Mouse (Mus musculus): ENCODE data around the gene Oaz3. TPM values are rescaled to one million over a fixed set of nuclear protein-coding genes. Genes with fewer than 3 reads are reported as not detected.

Oaz3 gene
- polyA plus RNA-seq, 1 experiment from 2014 or later = 1.7 TPM

DNA sequence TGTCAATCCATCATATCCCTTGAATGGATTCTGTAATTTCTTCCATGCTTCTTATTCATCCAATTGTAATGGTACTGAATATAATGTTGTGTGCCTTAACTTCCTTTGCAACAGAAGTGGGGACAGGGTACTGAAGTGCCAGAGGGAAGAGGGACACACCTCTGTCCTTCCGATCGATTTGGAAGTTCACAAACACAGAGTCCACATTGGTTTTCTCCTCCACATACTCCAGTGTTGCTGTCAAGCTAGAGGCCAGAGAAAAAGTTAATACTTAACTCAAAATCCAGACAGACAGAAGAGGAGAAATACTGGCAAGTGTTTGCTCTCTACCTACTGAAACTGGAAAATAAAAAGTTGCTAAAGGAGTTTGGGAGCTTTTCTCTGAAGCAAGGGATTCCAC is 9.4 kb downstream of the Oaz3 start:
- Histone ChIP-seq H3K4me1 (ENCODE audit: control insufficient read depth, insufficient read depth, low read depth, low read length) (no peaks in the 10 kb centered on the region), H3K9me3 (ENCODE audit: control insufficient read depth, low read length) (no peaks in the 10 kb centered on the region), H3K4me3 (ENCODE audit: low read length) (no peak overlapping the region), H3K27me3 (replicated peaks; ENCODE audit: control insufficient read depth, insufficient read depth, low read length) (no peaks in the 10 kb centered on the region), H3K27ac (ENCODE audit: low read depth, low read length) (no peak overlapping the region), H3K4me2 (ENCODE audit: low read length) (no peak overlapping the region), H3K36me3 (ENCODE audit: control insufficient read depth, insufficient read depth, low read length) (peaks cover 11% of the 10 kb centered on the region), H3K9ac (ENCODE audit: low read depth, low read length) (no peak overlapping the region)
- ATAC-seq = no peak
- WGBS = 93% methylated on average over 2 of the region's 2 CpGs

GRCm38 (mm10) chr3:94430980-94431379 is 12.7 kb downstream of the Oaz3 start:
- ATAC-seq = no peak
- Histone ChIP-seq H3K4me1 (ENCODE audit: control insufficient read depth, insufficient read depth, low read depth, low read length) (no peaks in the 10 kb centered on the region), H3K9ac (ENCODE audit: low read depth, low read length) (no peak overlapping the region), H3K4me2 (ENCODE audit: low read length) (no peak overlapping the region), H3K4me3 (ENCODE audit: low read length) (no peak overlapping the region), H3K9me3 (ENCODE audit: control insufficient read depth, low read length) (no peaks in the 10 kb centered on the region), H3K36me3 (ENCODE audit: control insufficient read depth, insufficient read depth, low read length) (peaks cover 26% of the 10 kb centered on the region), H3K27me3 (replicated peaks; ENCODE audit: control insufficient read depth, insufficient read depth, low read length) (no peaks in the 10 kb centered on the region), H3K27ac (ENCODE audit: low read depth, low read length) (no peak overlapping the region)
- 87% methylated on average over 2 of the region's 2 CpGs for WGBS

- H3K4me2 ChIP-seq (ENCODE audit: low read length) = peak within 1 kb of the TSS; percentile 97
- peaks cover 9% of the 10 kb centered on the region for H3K4me1 ChIP-seq (ENCODE audit: control insufficient read depth, insufficient read depth, low read depth, low read length)
- H3K4me3 ChIP-seq (ENCODE audit: low read length) = peak within 1 kb of the TSS; percentile 78
- H3K36me3 ChIP-seq (ENCODE audit: control insufficient read depth, insufficient read depth, low read length) = no peaks in the 10 kb centered on the region
- peak within 1 kb of the TSS; percentile 82 for H3K27ac ChIP-seq (ENCODE audit: low read depth, low read length)
- ATAC-seq = peak; percentile 99
- 7% methylated on average over 50 of the region's 52 CpGs for WGBS
- H3K9ac ChIP-seq (ENCODE audit: low read depth, low read length) = peak within 1 kb of the TSS; percentile 83
- H3K9me3 ChIP-seq (ENCODE audit: control insufficient read depth, low read length) = no peaks in the 10 kb centered on the region
- H3K27me3 ChIP-seq (replicated peaks; ENCODE audit: control insufficient read depth, insufficient read depth, low read length) = no peaks in the 10 kb centered on the region
Observed at GRCm38 (mm10) chr3:94413031-94413679, 30.6 kb downstream of the Oaz3 start, which contains the start of gene Tdrkh. Gene Tdrkh (plus strand): TSS chr3:94413273.

DNA sequence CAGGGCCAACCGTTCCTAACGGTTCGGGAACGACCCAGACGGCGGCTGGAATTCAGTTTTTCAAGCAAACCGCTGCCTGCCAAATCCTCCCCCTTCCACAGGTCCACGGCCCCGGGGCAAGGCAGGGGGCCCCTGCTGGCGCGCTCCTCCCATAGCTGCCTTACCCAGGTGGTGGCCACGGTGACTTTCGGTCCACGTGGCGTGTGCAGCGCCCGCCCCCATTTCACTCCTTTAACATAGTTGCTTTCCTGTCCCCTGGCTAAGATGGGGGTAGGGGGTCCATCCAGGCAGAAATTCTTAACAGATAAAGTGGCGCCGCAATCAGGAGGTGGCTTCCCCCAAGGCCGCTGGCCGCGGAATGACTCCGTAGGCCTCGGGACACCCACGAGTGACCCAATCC is 31.2 kb downstream of the Oaz3 start:
- ATAC-seq = peak; percentile 69
- Histone ChIP-seq H3K4me2 (ENCODE audit: low read length) (peak overlapping the region; percentile 97), H3K9me3 (ENCODE audit: control insufficient read depth, low read length) (no peaks in the 10 kb centered on the region), H3K9ac (ENCODE audit: low read depth, low read length) (peak overlapping the region; percentile 81), H3K36me3 (ENCODE audit: control insufficient read depth, insufficient read depth, low read length) (peaks cover 1% of the 10 kb centered on the region; the same call in 1 of the 2 replicates), H3K4me1 (ENCODE audit: control insufficient read depth, insufficient read depth, low read depth, low read length) (peaks cover 9% of the 10 kb centered on the region), H3K27ac (ENCODE audit: low read depth, low read length) (peak overlapping the region; percentile 82), H3K4me3 (ENCODE audit: low read length) (peak overlapping the region; percentile 78), H3K27me3 (replicated peaks; ENCODE audit: control insufficient read depth, insufficient read depth, low read length) (no peaks in the 10 kb centered on the region)
- WGBS = 2% methylated on average over 25 of the region's 25 CpGs

- Histone ChIP-seq H3K4me3 (ENCODE audit: low read length) (no peak overlapping the region), H3K27ac (ENCODE audit: low read depth, low read length) (no peak overlapping the region), H3K4me1 (ENCODE audit: control insufficient read depth, insufficient read depth, low read depth, low read length) (peaks cover 7% of the 10 kb centered on the region), H3K36me3 (ENCODE audit: control insufficient read depth, insufficient read depth, low read length) (peaks cover 2% of the 10 kb centered on the region; the same call in 1 of the 2 replicates), H3K27me3 (replicated peaks; ENCODE audit: control insufficient read depth, insufficient read depth, low read length) (no peaks in the 10 kb centered on the region), H3K9ac (ENCODE audit: low read depth, low read length) (no peak overlapping the region), H3K9me3 (ENCODE audit: control insufficient read depth, low read length) (no peaks in the 10 kb centered on the region), H3K4me2 (ENCODE audit: low read length) (no peak overlapping the region)
- WGBS = 71% methylated on average over 4 of the region's 4 CpGs
- ATAC-seq = no peak
Observed at GRCm38 (mm10) chr3:94405561-94405960, 38.2 kb downstream of the Oaz3 start.

DNA sequence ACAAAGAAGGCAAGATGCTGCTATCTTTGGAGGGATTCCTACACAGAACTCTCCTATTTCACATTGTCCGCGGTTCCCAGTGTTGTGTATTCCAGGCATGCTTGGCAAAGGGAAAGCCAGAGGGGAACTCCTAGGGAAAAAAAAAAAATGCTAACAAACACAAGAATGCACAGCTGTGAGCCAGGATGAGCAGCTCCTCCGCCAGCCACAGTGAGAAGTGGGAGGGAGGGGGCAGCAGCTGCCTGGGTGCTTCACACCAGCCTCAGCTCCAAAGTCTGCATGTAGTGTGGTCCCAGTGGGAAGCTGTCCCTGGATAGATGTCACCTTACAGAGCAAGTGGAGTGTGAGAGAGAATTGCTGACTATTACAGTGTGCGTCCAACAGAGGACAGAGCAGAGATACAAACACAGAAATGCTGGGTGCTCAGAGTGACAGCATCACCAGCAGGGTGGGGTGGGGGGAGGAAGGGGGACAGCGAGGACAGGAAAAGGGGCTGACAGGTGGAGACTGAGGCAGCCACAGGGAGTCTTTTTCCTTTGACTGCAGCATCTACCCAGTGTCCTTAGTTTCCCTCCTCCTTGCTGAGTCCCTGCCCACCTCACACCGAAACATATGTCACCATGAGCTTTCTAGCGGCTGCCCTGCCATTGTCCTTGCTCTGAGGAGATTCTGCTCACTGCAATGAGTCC is 39.2 kb downstream of the Oaz3 start:
- WGBS = 15% methylated on average over 7 of the region's 7 CpGs
- peaks cover 2% of the 10 kb centered on the region; the same call in 1 of the 2 replicates for H3K36me3 ChIP-seq (ENCODE audit: control insufficient read depth, insufficient read depth, low read length)
- H3K9ac ChIP-seq (ENCODE audit: low read depth, low read length) = peak overlapping the region; percentile 17; the same call in 1 of the 2 replicates
- no peaks in the 10 kb centered on the region for H3K27me3 ChIP-seq (replicated peaks; ENCODE audit: control insufficient read depth, insufficient read depth, low read length)
- no peak overlapping the region for H3K4me3 ChIP-seq (ENCODE audit: low read length)
- H3K9me3 ChIP-seq (ENCODE audit: control insufficient read depth, low read length) = no peaks in the 10 kb centered on the region
- peak; percentile 64 for ATAC-seq
- peaks cover 10% of the 10 kb centered on the region for H3K4me1 ChIP-seq (ENCODE audit: control insufficient read depth, insufficient read depth, low read depth, low read length)
- H3K4me2 ChIP-seq (ENCODE audit: low read length) = no peak overlapping the region; the same call in 1 of the 2 replicates
- peak overlapping the region; percentile 21; the same call in 1 of the 2 replicates for H3K27ac ChIP-seq (ENCODE audit: low read depth, low read length)

GRCm38 (mm10) chr3:94402451-94402850 is 41.3 kb downstream of the Oaz3 start:
- Histone ChIP-seq H3K36me3 (ENCODE audit: control insufficient read depth, insufficient read depth, low read length) (no peaks in the 10 kb centered on the region; the same call in 1 of the 2 replicates), H3K27ac (ENCODE audit: low read depth, low read length) (no peak overlapping the region), H3K4me1 (ENCODE audit: control insufficient read depth, insufficient read depth, low read depth, low read length) (peaks cover 17% of the 10 kb centered on the region), H3K9me3 (ENCODE audit: control insufficient read depth, low read length) (no peaks in the 10 kb centered on the region), H3K9ac (ENCODE audit: low read depth, low read length) (no peak overlapping the region), H3K27me3 (replicated peaks; ENCODE audit: control insufficient read depth, insufficient read depth, low read length) (no peaks in the 10 kb centered on the region), H3K4me3 (ENCODE audit: low read length) (no peak overlapping the region), H3K4me2 (ENCODE audit: low read length) (no peak overlapping the region)
- ATAC-seq = no peak
- WGBS = 71% methylated on average over 8 of the region's 8 CpGs

- Histone ChIP-seq H3K27ac (ENCODE audit: low read depth, low read length) (no peak overlapping the region; the same call in 1 of the 2 replicates), H3K27me3 (replicated peaks; ENCODE audit: control insufficient read depth, insufficient read depth, low read length) (no peaks in the 10 kb centered on the region)
Observed at GRCm38 (mm10) chr3:94399663-94400310, 43.9 kb downstream of the Oaz3 start.

More at GRCm38 (mm10) chr3:94399663-94400310, 43.9 kb downstream of the Oaz3 start:
- no peaks in the 10 kb centered on the region for H3K36me3 ChIP-seq (ENCODE audit: control insufficient read depth, insufficient read depth, low read length)
- H3K4me2 ChIP-seq (ENCODE audit: low read length) = peak overlapping the region; percentile 67
- peak overlapping the region; percentile 60 for H3K9ac ChIP-seq (ENCODE audit: low read depth, low read length)
- H3K9me3 ChIP-seq (ENCODE audit: control insufficient read depth, low read length) = no peaks in the 10 kb centered on the region
- 0 out of 2 replicates have a peak, but pooled peaks have one; percentile 13 for ATAC-seq
- WGBS = 18% methylated on average over 5 of the region's 5 CpGs
- peak overlapping the region; percentile 40 for H3K4me3 ChIP-seq (ENCODE audit: low read length)
- H3K4me1 ChIP-seq (ENCODE audit: control insufficient read depth, insufficient read depth, low read depth, low read length) = peaks cover 16% of the 10 kb centered on the region
